Mouse (Mus musculus): ENCODE measurements around the gene Lrrc74a.

Lrrc74a gene

DNA sequence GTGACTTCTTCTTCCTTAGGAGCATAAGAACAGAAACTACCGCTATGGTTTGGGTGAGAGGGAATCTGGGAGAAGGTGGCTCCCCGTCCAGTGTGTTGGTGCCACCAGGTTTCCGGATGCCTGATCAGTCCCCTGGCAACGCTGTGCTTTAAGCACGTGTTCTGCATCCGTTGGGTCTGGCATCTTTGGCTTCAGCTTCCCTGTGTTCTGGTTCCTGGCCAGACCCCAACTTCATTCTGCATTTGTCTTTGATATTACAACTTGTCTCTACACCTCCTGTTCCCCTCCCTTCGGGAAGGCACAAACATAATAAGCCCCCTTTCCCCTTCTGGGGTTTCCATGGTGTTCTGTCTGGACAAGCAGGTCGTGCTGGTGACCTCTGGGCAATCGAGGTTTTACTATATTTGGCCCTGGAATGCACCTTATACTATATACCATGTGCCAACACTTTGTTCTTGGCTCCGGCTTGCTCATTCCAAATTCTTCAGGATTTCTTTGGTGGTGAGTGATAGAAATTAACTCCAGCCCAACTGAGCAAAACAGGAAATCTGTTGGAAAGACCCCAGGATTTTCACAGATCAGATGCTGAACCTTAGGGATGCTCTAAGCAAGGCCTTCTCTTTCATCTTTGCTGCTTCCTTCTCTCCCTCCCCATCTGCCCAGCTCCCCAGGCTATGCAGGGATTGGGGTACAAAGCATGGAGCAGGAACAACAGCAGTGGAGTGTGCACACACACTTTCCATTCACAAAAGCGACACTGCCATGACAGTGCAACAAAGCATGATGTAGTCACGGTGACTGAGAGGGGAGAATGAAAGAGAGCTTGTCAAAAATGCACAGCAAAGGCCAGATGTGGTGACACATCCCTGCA is 52.2 kb downstream of the Lrrc74a start:
- in situ Hi-C loops (cut with MboI): no loop called here

DNA sequence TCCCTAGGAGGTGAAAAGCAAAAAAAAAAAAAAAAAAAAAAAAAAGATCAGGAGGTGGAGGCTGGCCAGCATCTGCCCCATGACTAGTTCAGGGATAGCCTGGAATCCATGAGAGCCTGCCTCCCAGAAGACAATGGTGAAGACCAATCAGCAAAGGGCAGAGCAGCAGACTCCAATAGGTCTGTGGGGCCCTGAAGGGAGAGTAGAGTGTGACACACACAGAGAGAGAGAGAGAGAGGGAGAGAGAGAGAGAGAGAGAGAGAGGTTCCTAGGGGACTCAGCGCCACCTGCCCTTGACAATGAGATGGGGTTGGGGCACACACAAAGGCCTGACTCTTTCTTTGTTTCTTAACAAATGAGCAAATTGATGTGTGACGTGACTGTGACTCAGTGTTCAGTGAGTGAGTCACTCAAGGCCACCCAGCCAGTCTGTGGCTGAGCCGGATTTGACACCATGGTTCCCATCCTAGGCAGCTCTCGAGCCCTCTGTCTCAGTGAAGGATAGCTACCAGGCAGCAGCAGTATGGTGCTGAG is 52.9 kb downstream of the Lrrc74a start:
- in situ Hi-C loops (cut with MboI): no loop called here

DNA sequence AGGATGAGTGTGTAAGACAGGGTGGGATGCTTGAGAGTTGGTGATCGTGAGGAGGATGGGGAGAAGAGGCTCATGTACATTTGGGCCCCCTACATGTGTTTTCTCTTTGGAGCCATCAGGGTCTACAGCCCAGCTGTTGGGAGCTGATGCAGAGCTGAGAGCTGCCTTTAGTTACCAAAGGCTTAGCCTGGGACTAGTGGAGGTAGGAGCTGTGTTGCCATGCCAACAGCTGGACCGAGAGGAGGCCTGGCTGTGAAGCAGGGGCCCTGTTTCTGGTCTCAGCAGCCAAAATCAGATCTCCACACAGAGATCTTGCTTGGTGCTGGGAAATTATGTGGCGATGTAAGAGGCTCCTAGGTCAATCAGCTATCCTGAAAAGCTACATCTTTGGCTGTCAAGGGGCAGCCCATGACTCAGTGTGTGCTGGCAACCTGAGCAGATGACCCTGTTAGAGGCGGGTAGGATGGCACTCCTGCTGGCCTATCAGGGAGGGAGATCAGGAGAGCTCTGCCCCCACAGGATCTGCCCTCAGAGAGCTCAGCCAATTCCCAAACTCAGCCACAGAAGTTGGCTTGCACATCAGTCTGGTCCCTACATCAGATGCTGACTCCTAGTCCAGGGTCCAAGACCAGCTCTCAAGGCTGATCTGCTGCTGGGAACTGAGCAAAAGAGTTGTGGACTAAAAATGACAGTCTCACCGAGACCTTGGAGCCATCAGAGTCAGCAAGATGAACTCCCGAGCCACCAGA is 56.1 kb downstream of the Lrrc74a start:
- in situ Hi-C loops (cut with MboI): loop anchor here (5.0 kb wide), 1 partner anchor 117 kb away; no protein-coding TSS in a partner anchor

DNA sequence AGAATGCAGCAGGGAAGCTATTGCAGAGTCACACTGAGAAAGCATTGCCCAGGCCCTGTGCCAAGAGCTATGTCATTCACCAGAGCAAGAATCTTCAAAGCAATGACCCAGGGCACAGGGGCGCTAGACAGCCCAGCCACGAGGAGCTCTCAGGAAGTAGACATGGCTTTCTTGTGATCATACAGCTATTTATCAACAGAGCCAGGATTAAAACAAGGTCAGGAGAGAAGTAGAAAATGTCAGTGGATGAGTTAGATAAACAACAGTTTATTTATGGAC is 56.6 kb downstream of the Lrrc74a start:
- in situ Hi-C loops (cut with MboI): loop anchor here (5.0 kb wide), 1 partner anchor 117 kb away; no protein-coding TSS in a partner anchor

DNA sequence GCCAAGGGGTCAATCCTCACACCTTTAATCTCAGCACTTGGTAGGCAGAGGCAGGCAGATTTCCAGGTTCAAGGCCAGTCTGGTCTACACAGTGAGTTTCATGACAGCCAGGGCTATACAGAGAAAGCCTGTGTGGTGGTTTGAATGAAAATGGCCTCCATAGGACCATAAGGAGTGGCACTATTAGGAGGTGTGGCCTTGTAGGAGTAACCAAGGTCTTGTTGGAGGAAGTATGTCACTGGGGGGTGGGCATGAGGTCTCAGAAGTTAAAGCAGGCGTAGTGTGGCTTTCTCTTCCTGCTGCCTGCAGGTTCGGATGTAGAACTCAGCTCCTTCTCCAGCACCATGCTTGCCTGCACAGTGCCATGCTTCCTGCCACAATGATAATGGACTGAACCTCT is 57.8 kb downstream of the Lrrc74a start:
- in situ Hi-C loops (cut with MboI): loop anchor here (5.0 kb wide), 1 partner anchor 115 kb away; no protein-coding TSS in a partner anchor

DNA sequence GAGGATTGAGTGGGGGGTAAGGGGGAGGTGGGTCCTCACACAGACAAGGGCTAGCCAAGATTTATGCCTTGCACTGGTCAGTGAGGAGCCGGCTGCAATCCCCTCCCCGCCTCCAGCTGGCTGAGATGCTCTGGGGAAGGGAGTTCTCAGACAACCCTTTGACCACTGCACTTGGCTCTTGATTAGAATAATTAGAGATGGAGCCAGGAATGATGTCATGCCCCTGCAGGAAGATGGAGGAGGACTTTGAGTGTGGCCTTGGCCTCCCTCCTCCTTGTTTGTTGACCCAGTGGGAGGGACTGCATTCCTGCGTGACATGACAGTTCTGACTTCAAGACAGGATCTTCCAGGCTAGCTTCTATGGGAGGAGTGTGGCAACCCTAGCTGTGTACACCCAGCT is 59.7 kb downstream of the Lrrc74a start:
- in situ Hi-C loops (cut with MboI): loop anchor here (5.0 kb wide), 1 partner anchor 113 kb away; no protein-coding TSS in a partner anchor

DNA sequence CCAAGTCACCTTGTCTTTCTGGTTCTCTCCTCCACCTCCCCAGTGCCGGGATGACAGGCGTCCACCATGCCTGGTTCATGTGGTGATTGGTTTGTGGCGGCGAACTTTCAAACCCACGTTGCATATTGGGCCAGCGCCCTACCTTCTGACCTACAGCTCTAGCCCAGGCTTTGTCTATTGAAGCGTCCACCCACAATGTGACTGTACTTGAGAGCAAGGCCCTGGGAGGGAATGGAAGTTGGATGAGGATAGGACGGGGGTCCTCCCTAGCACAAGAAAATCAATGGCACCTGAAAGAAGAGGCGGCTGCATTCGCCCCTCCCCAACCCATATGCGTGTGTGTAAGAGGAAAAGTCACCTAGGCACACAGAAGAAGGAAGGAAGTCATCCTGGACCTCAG is 60.2 kb downstream of the Lrrc74a start:
- in situ Hi-C loops (cut with MboI): loop anchor here (5.0 kb wide), 1 partner anchor 113 kb away; no protein-coding TSS in a partner anchor

DNA sequence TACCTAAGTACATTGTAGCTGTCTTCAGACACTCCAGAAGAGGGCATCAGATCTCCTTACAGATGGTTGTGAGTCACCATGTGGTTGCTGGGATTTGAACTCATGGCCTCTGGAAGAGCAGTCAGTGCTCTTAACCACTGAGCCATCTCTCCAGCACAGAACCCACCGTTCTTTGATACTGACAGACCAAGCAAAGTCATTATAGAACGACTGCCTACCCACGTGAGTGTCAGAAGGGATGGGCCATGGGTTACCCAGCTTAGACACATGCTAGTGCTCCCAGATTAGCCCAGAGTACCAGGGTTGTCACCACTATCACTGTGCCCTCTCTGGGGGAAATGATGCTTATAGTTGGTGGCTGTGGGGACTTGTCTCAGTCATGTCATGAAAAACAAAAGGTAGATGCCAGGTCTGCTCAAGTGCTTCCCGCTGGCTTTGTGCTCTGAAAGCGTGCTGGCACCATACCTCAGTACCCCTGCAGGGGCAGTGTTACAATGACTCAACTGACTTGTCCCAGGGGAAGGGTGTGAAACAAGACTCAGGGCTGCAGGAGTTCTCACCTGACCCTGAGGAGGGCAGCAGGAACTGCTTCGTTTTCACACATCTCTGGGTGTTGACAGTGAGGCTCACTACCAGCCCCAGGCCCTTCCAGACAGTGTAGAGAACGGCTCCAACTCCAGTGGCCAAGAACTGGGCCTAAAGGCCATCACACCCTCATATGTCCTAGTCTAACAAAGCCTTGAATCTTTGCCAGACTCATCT is 61.1 kb downstream of the Lrrc74a start:
- in situ Hi-C loops (cut with MboI): no loop called here

DNA sequence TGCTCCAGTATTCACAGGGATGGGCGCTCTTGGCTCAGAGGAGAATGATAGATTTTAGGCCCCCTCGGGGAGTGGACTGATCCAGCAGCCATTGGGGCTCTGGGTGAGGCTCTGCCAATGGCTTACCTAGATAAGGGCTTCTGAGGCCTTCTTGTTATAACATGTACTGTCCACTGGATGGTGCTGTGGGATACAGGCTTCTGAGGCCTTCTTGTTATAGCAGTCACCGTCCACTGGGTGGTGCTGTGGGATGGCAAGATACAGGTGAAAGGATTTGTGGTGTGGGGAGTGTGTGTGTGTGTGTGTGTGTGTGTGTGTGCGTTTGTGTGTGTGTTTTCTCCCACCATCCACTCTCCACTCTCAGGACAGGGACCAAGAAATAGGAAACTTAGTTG is 61.7 kb downstream of the Lrrc74a start:
- in situ Hi-C loops (cut with MboI): no loop called here

DNA sequence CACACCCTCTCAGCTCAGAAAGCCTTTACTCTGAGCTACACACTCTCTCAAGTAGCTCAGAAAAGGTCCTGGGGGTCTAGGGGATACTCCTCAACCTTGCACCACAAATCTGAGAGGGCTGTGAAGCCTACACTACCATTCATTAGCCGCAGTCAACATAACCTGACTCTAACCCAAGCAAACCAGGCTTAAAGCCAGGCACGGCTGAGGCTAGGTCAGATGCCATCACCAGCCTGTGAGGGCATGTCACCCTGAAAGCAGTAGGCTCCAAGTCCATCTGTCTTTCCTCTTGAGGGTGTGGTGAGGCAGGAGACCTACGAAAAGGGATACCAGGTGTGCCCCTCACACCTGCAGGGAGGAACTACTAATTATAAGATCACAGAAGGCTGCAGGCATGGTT is 62.2 kb downstream of the Lrrc74a start:
- in situ Hi-C loops (cut with MboI): no loop called here

DNA sequence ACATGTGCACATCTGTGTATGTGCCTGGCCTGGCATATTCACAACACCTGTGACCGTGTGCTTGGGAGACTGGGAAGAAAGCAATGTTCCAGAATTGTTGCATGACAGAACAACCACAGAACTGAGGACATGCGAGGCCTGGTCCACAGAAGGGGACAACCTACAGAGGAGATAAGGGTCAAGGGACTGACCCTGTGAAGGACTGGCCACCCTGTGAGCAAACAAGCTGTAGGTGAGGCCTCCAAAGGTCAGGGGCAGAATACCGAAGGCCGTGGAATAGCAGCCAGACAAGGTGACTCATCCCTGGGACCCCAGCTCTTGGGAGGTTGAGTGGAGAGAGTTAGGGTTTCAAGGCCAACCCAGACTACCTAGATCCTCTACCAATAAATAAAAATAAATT is 63.6 kb downstream of the Lrrc74a start:
- in situ Hi-C loops (cut with MboI): no loop called here

DNA sequence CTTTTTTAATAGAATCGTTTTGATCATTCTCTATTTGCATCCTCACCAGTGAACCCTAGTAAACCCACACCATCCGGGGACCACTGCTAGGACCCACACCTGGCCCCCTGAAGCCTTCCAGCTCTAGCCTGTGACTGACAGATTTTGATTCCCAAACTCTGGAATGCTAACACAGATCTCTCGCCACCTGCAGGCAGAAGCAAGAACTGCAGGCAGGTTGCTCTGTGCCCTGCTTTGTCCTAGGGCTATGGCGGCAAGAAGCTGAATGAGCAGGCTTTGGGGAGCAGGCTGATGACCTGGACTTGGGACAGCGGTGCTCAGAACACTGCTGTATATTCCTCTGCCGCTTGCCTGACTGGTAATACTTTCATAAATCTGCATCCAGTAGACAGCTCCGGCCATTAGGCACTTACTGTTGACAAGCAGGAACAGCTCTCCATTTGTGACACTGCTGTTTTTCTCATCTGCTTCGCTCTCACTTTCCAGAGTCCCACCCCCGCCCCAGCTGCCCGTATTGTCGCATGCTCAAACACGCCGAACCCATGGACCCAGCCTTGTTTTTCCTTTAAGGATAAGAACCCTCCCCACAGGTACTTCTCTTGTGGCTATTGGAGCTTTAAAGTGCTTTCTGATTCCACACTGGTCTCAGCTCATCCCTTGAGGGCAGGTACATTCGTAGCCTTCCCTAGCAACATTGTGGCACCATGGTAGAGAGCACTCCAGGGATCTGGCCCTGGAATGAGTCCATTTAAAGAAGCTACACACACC is 64.8 kb downstream of the Lrrc74a start:
- in situ Hi-C loops (cut with MboI): no loop called here

DNA sequence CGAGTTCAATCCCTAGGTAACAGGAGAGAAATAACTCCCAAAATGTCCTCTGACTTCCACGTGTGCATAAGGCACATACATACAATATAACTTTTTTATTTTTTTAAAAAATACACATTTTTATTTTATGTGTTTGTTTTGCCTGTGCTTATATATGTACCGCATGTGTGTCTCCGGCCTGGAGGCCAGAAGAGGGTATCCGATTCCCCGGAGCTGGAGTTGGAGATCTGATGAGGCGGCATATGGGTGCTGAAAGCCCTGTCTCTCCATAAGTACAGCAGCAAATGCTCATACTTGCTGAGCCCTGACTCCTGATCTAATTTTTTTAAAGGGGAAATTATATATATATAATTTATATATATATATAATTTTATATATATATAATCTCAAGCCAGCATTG is 65.6 kb downstream of the Lrrc74a start:
- in situ Hi-C loops (cut with MboI): no loop called here

DNA sequence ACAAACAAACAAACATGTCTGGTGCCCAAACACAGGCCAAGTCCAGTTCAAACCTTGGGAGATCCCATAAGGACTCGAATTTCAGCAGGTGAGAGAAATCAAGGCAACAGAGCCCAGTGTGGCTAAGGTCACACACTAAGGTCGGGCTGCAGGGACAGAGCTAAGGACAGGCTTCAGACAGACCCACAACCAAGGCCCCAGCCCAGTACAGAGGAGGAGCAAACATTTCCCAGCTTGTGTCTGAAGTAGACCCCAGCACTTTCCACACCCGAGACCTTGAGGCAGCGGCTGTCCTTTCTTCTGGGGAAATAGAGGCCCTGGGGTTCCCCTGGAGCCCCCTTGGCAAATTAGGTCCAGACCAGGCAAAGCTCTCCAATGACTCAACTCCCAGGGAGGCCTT is 66.2 kb downstream of the Lrrc74a start:
- in situ Hi-C loops (cut with MboI): no loop called here

DNA sequence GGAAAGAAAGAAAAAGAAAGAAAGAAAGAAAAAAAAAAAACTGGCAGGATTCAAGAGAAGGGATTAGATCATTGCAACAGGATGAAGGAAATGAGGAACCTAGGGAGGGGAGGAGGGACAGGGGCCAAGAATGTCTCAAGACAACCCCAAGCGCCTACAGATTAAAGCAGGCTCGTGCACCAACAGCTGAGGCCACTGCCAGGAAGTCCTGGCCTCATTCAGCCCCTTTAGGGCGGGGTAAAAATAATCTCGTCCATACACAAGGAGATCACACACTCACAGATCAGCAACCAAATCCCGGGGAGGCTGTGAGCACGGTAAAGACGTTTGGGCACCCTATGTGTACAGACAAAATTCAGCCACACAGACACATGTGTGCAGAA is 66.6 kb downstream of the Lrrc74a start:
- in situ Hi-C loops (cut with MboI): no loop called here

DNA sequence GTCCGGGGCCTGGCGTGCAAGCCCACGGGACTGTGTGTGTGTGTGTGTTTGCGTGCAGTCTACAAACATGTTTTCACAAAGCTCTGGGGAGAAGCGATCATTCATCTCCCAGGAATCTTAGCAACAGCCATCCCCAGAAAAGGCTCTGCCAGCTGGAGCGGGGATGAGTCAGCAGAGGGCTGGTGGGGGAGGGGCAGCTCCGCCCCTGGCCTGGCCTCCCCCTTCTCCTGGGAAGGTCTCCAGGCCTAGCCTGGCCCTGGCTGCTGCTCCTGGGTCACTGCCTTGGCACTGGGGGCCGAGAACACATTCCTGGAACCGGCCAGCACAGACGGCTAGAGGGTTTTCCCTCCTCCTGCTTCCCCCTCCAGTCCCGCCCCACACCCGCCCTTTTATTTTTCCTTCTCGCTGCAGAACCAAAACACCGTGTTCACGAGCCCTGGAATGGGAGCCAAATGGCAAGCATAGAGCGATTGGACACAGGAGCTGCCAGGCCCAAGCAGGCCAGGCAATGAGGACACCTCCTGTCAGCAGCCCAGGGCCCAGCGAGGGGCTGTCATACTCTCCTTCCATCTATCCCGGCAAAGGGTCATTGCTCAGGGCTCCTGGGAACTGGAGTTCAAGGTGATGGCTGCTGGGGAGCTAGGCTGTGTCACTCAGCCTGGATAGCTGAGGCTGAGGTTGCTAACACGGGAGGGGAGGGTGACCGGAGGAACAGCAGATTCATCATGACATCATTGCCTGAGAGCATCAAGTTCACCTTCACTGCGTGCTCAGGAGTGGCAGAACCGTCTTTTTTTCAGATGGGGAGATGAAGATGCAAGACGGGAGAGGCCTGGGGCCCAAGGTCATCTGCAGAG is 67.2 kb downstream of the Lrrc74a start:
- in situ Hi-C loops (cut with MboI): no loop called here

DNA sequence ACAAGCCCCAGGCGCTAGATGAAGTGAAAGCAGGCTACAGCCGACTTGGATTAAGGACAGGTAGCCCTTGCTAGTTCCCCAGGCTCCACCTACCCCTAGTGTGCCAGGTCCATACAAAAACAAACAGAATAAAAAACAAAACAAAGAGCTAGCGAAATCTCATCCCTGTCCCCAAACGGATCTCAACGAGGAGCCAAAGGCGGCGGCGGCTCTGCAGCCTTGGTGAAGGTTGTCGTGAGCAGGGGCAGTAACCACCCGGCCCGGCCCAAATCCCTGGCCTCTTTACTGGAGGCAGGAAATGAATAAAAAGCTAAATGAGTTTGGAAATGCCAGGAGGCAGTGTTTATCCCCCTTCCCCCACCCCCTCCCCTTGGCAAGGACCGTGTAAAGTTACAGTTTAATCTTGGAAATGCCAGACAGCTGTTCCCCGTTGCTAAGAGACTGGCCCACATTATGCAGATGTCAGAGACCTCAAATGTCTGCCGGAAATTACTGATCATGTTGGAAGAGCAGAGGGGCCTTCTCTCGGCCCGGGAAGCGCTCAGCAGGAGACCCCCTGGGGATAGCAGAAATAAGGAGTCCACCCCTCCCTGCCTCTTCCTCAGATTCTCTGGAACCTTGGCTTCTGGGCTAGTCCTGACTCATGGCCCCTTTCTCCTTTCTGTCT is 68.0 kb downstream of the Lrrc74a start:
- in situ Hi-C loops (cut with MboI): no loop called here

DNA sequence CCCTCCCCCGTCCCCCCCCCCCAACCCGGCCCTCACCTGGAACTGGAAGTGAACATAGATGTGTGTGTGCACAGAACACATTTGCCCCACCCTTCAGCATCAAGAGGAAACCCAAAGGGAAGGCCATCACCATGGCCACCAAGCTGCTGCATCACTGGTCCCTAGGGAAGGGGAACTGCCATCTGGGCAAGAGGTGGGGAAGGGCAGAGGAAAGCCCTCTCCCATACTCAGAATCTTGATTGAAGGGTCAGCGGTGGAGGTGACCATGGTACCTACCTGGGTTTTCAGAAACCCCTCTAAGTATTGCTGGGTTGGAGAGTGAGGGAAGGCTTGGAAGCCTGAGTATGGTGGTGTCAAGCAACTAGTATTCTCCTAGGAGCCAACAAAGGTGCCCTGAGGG is 68.7 kb downstream of the Lrrc74a start:
- in situ Hi-C loops (cut with MboI): no loop called here

DNA sequence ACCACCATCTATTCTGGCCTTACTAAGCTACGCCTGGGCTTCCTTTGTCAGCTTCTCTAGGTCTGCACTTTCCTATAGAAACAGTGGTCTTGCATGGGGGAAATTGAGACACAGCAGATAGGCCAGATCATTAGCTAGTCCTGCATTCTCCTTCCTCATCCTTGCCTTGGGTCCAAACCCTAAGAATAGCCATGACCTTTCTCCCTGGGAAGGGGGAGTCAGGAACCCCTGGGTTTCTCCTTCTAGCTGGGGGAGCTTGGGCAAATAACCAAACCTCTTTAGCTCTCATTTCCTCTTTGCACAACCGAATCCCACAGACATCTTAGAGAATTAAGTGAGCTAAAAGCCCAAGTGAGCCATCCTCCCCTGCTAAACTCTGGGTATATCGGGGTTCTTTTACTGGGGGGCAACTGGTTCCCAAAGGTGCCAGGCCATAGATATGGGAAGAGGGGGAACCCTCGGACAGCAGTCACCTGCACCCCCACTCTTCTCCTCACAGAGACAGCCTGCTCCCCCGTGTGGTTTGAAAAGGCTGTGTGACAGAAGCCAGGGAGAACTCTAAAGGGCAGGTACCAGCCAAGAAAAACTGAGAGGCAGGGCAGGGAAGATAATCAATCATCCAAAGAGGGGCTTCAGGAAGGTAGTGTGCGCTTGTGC is 69.6 kb downstream of the Lrrc74a start:
- in situ Hi-C loops (cut with MboI): no loop called here

Measured in mature B cell (primary cell).